Mouse (Mus musculus) left cerebral cortex, adult 2 months (tissue): ENCODE data around the gene Keap1. TPM values are rescaled to one million over a fixed set of nuclear protein-coding genes. Genes with fewer than 3 reads are reported as not detected.
A peak's percentile ranks its signal among the peaks of the same experiment; 100 is the strongest.

ENCODE experiments used
- DNase-seq, 2 experiments: peaks; one replicate each; pipeline ENCODE4 v3.0.0; 2021 to 2022; ENCODE audit warnings: low spot score in 2 of 2, mixed read lengths in 1 of 2; ENCODE audit errors: extremely low spot score in 1 of 2
- H3K27ac ChIP-seq: fragments of 200-600 bp; 2 replicates; pipeline ENCODE4 v1.8.1; 2022
- H3K4me3 ChIP-seq: fragments of 200-600 bp; 2 replicates; pipeline ENCODE4 v1.8.1; 2022
- CTCF ChIP-seq: fragments of 200-600 bp; IDR thresholded peaks from 2 replicates; pipeline ENCODE4 v1.8.1; 2022; ENCODE audit warnings: antibody characterized with exemption, mild to moderate bottlenecking, moderate library complexity
- intact Hi-C: fragments of 180-260 bp; cut with DNase I; formaldehyde crosslinking; loops from one replicate; pipeline ENCODE4 v1.15.1; 2025
- long read RNA-seq, 2 experiments: library from polyadenylated mRNA; stranded (forward); transcript quantifications; one replicate each; pipeline ENCODE4 v2.0.0; 2021; ENCODE audit warnings: borderline mapping rate in 2 of 2
- total RNA-seq, 2 experiments: library from RNA; stranded (reverse); gene quantifications; 2 replicates each; pipeline ENCODE4 v1.2.3; 2021

The Keap1 gene
- 10 to 100 TPM; 53.0 to 53.7 TPM for total RNA-seq
- long read RNA-seq, experiment 1, transcript Keap1-202 (5 exons, 3,614 nt) = minor isoform, 6 of 45 reads
- long read RNA-seq, experiment 1, transcript Keap1-201 (6 exons, 3,172 nt) = major isoform, 22 of 45 reads
- long read RNA-seq, experiment 1, transcript Keap1-204 (6 exons, 2,163 nt) = minor isoform, 5 of 45 reads
- long read RNA-seq, experiment 1, partial matches to known transcripts = 3 of 45 reads
- long read RNA-seq, experiment 1, other reads (novel, unspliced or antisense) = 6 of 45 reads
- long read RNA-seq, experiment 2, transcript Keap1-201 (6 exons, 3,172 nt) = major isoform, 12 of 28 reads
- long read RNA-seq, experiment 2, partial matches to known transcripts = 6 of 28 reads
- long read RNA-seq, experiment 2, other reads (novel, unspliced or antisense) = 3 of 28 reads

DNA sequence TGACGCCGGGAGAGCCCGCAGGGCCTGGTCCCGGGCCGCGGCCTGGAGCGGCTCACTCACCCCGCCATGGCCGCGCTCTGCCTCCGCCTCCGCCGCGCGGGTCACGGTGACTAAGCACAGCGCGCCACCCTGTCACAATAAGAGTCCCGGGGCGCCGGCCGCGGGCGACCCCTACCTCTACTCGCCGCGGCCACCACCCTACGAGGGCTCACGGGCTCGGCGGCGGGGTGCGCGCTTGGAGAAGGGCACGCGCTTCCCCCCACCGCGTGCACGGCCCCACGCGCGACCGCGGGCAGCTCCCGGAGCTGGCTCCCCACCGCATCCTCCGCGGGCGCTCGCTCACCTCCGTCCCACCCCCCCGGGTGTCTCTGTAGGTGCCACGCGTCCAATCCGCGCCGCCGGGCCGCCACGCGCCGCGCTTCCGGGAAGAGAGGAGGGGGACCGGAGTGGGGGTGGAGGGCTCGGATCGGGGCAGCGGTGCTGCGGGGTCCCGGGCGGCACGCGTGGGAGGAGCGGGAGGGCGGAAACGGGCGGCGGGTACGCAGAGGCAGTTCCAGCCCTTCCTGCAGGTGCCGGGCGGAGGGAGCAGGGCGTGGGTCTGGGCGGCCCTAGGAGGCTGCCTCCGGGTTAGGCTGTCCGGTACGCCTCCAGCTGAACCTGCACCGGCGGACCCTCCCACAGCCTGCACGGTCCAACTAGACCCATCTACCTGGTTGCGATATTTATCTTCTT, at the start of gene Keap1:
Gene Keap1 (minus strand): TSS at position 629 of the 732 bp plus-strand sequence.
- Histone ChIP-seq H3K4me3 (peak within 1 kb of the TSS; percentile 92), H3K27ac (peak within 1 kb of the TSS; percentile 95)
- TF ChIP-seq CTCF = no peak; the same call in 1 of the 2 replicates
- DNase-seq = peak; percentile 77 to 78
- intact Hi-C loops = loop anchor here (2.0 kb wide), 1 partner anchor 50 kb away; no protein-coding TSS in a partner anchor

DNA sequence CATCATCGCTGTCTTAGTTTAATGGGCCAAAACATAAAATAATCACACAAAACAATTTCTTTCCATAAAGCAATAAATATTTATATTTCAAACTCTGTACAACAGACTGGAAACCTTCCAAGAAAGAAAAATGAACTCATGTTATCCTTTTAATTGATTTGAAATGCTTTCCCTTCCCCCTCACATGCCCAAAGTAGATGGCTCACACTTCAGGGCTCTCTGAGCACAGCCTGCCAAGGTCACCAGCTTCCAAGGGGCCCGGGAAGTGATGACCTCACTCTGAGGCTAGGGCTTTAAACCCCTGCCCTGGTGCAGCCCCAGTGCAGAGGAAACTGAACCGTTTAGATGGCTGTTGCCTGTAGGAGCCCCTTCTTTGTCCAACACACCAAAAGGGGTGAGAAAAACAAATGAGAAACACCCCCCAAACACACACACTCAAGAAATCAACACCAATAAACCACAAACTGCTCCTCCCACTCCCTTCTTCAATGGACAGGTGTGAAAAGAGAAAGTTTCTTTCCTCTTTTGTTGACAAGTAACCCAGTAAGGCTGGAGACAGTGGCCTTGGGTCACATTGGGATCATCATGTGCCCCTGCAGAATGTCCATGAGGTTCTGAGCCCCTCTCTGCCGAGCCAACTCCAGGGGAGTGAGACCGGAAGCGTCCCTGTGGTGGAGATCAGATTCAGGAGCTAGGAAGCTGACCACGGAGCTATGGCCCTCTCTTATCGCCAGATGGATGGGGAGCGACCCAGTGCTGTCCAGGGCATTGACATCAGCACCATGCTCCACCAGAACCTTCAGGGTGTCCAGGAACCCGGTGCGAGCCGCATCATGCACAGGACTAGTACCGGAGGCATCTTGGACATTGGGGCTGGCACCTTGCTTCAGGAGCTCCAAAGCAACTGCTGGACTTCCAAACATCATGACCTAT, 49.5 kb upstream of the Keap1 start:
- no peak for DNase-seq
- H3K4me3 ChIP-seq = peak overlapping the region; percentile 67
- peak overlapping the region; percentile 89 for H3K27ac ChIP-seq
- intact Hi-C loops = loop anchor here (2.0 kb wide), 1 partner anchor 50 kb away; the partner anchor contains the start of gene Keap1
- TF ChIP-seq CTCF = no peak

DNA sequence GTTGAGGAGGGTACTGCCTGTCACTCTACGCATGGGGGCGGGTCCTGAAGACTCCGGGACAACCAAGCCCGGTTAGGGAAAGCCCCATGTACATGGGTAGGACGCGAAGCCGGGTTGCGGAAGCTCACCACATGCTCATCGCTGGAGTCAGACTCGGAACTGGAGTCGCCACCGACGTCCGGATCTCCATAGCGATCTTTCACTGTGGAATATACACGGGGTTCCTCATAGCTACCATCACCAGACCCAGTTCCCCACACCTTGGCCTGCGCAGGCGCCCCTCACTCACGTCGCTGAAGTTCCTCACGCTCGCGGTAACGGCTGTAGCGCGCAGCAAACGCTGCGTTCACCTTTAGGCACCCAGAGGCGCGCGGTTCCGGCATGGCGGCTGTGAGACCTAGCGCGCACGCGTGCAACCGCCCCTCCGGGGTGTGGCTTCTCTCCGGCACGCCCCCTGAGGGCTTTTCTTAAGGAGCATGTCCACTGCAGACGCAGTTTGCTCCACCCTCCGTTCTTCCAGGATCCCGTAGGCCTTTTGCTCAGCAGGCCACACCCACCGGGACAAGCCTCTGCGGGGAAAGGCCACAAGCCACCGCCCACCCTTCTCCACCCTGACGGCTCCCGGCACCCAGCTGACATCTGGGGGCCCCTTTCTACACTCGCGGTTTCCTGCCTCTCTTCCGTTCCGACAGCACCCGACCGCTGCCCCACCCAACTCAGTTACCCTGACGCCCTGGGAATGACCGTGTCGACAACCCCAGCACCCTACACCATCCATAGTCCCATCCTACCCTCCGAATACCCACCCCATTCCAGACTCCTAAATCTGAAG, 48.6 kb upstream of the Keap1 start, which contains the start of gene Kri1:
Gene Kri1 (minus strand): TSS at position 399 of the 832 bp plus-strand sequence.
- DNase-seq = peak; percentile 95 to 96
- H3K27ac ChIP-seq = peak within 1 kb of the TSS; percentile 89
- no peak; the same call in 1 of the 2 replicates for TF ChIP-seq CTCF
- H3K4me3 ChIP-seq = peak within 1 kb of the TSS; percentile 67
- intact Hi-C loops = loop anchor here (2.0 kb wide), 1 partner anchor 49 kb away; the partner anchor contains the start of gene Keap1

DNA sequence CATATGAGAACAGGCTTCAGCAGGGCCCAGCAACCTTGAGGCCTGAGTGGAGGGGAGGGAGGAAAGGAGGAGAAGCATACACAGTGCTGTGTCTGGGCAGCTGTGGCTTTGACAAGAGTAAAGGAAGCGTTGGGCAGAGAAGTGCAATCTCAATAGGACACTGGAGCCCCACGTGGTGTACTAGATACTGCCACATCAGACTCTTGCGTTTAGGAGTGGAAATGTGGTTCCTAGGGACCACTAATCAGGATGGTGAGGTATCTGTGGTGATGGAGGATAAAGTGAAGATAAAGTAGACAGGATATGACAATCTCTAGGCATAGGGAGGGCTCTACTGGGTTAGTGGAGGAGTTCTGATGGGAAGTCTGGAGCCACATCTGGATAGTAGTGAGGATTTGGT, 47.6 kb upstream of the Keap1 start:
- no peak for DNase-seq
- intact Hi-C loops = no loop called here
- no peak for TF ChIP-seq CTCF
- no peak overlapping the region for H3K27ac ChIP-seq
- peak overlapping the region; percentile 67 for H3K4me3 ChIP-seq

DNA sequence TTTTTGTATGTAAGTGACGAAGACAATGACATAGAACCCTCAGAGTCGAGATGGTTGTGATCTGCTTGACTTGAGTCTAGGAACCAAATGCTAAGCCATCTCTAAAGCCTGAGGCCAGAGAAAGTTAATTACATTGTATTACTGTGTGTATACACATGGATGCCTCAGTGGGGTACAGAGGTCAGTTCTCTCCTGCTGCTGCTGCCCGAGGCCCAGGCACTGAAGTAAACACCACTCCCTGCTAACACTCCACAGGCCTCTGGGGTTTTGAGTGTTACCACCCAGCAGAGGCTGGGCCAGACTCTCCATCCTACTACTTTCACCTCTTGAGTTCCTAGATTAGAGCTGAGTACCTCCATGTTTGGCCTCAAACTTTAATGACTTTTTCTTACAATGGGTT, 44.8 kb upstream of the Keap1 start:
- DNase-seq = no peak
- Histone ChIP-seq H3K27ac (no peak overlapping the region), H3K4me3 (no peak overlapping the region)
- no peak for TF ChIP-seq CTCF
- intact Hi-C loops = no loop called here

DNA sequence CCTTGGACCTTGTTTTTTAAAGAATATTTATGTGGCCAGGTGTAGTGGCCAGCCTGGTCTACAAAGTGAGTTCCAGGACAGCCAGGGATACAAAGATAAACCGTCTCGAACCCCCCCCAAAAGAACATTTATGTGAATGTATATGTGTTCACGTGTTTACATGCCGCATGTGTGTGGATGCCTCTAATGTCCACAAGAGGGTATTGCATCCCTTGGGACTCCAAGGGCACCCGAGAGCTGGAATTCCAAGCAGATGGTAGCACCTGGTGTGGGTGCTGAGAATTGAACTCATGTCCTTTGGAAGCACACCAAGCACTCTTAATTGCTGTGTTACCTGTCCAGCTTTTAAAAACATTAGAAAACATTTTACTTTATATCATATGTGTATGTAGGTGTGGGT, 44.4 kb upstream of the Keap1 start:
- Histone ChIP-seq H3K4me3 (no peak overlapping the region), H3K27ac (no peak overlapping the region)
- TF ChIP-seq CTCF = peak; percentile 8
- no peak for DNase-seq
- intact Hi-C loops = no loop called here

DNA sequence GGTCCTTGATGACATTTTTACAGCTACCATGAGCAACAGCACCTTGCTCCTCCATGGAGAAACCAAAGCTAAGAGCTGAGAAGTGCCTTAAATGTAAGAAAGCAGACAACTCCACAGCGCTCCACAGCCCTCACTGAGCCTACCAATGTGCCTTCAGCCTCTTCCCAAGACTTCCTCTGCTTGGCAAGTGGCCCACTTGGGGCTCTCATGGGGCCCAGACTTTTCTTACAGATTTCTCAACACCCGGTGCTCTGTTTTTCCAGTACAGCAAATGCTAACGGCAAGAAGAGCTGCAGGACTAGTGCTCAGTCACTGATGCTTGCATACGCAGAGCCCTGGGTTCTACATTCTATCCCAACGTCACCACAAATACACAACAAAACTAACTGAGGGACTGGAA, 38.6 kb upstream of the Keap1 start:
- DNase-seq = no peak
- H3K27ac ChIP-seq = no peak overlapping the region
- no peak for TF ChIP-seq CTCF
- intact Hi-C loops = no loop called here
- H3K4me3 ChIP-seq = no peak overlapping the region

DNA sequence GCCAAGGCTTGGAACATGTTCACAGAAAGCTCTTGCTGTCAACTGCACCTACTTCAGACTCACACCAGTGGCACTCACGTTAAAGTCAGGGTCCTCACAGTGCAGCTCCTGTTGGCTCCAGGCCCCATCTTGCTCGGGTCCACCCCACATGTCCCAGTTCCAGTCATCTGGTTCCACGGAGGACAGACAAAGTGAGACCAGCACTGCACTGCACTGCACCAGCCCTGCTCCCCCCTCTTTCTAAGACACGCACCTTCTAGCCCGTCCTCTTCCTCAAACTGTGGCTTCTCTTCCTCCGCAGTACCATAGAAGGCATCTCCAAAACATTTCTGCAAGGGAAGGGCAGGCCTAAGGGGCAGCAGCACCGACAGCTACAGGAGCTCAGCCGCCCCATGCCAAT, 37.1 kb upstream of the Keap1 start:
- intact Hi-C loops = no loop called here
- Histone ChIP-seq H3K4me3 (no peak overlapping the region), H3K27ac (no peak overlapping the region)
- TF ChIP-seq CTCF = no peak
- DNase-seq = no peak

DNA sequence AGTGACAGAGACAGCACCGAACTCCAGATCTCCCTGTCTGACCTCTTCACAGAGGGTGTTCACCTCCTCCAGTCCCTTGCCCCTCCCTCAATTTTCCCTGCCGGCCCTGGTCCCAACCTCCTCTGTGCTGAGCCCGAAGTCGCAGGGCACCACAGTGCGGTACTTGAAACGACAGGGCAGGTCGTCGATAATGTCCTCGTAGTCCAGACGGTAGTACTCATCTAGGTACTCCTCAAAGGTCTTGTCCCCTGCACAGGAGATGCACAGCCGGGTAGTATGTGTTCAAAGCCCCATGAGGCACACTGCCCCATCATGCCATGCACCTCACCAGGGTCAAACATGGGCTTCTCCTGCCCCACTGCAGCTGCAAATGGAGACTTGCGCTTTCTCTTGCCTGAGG, 36.6 kb upstream of the Keap1 start:
- Histone ChIP-seq H3K4me3 (no peak overlapping the region), H3K27ac (no peak overlapping the region)
- intact Hi-C loops = no loop called here
- no peak for DNase-seq
- TF ChIP-seq CTCF = no peak

DNA sequence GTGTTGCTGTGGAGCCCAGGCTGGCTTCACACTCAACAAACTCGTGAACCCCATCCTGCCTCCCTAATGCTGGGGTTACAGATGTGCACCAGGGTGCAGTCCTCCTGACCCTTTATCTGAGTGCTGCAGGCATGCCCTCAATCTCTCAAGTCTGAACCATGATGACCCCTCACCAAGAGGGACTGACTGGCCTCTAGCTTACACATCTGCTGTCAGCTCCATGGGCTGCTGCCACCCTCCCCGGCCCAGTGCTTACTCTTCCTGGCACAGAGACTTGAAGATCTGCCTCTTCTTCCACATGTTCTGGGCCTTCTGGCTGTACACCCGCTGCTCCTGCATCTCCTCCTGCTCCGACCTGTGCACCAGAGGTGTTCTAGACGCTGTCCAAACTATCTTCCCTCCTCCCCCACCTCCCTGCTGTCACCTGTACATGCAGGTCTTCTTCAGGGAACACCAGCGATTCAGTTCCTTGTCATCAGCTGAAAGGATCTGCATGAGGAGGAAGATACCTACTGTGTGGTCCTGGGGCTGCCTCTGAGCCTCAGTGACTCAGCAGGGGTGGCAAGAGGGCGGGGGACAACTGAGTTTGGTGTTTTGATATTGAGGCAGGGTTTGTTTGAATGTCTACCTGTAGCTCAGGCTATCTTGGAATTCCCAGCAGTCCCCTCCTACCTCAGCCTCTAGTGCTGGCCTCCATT, 36.0 kb upstream of the Keap1 start:
- Histone ChIP-seq H3K27ac (no peak overlapping the region), H3K4me3 (no peak overlapping the region)
- intact Hi-C loops = no loop called here
- no peak for DNase-seq
- no peak for TF ChIP-seq CTCF
